Mouse (Mus musculus) midbrain, postnatal 0 days (tissue): ENCODE measurements at regions not wholly inside any gene's neighbourhood (a gene's known extent, or its start where the extent isn't known, plus 50 kb on each side); places are given as distances from the start of the nearest gene placed in this dataset.

Experiments
- ATAC-seq: fragments of 200-750 bp; cut with Nextera tagmentation; 2 replicates; pipeline ENCODE4 v1.8.0; 2017; ENCODE audit warnings: moderate number of reproducible peaks, mild to moderate bottlenecking, moderate TSS enrichment, moderate library complexity; ENCODE audit not compliant: low FRiP score
- DNase-seq: peaks from one replicate; pipeline ENCODE4 v3.0.0-alpha.2; 2015; ENCODE audit warnings: low spot score
- H3K27ac ChIP-seq: fragments of 300-500 bp; sonication (generic); 2 replicates; pipeline ENCODE4 v1.5.1; 2014; ENCODE audit warnings: low read depth, mild to moderate bottlenecking, low read length, mixed read lengths
- H3K27me3 ChIP-seq: fragments of 300-500 bp; sonication (generic); 2 replicates; pipeline ENCODE4 v1.6.1; 2014; ENCODE audit warnings: low read length, control low read depth, mixed read lengths; ENCODE audit not compliant: insufficient read depth
- H3K36me3 ChIP-seq: fragments of 300-500 bp; sonication (generic); 2 replicates; pipeline ENCODE4 v1.6.1; 2014; ENCODE audit warnings: low read length, control low read depth, mixed read lengths; ENCODE audit not compliant: insufficient read depth
- H3K4me1 ChIP-seq: fragments of 300-500 bp; sonication (generic); 2 replicates; pipeline ENCODE4 v1.6.1; 2014; ENCODE audit warnings: mild to moderate bottlenecking, control low read depth, antibody characterized with exemption, low read length, mixed read lengths; ENCODE audit not compliant: insufficient read depth
- H3K4me2 ChIP-seq: fragments of 300-500 bp; sonication (generic); 2 replicates; pipeline ENCODE4 v1.6.1; 2014; ENCODE audit warnings: low read depth, mild to moderate bottlenecking, low read length, mixed read lengths; ENCODE audit not compliant: poor library complexity, severe bottlenecking
- H3K4me3 ChIP-seq: fragments of 300-500 bp; sonication (generic); 2 replicates; pipeline ENCODE4 v1.5.1; 2014; ENCODE audit warnings: low read depth, mild to moderate bottlenecking, low read length, moderate library complexity
- H3K9ac ChIP-seq: fragments of 300-500 bp; sonication (generic); replicated peaks from 2 replicates; pipeline ENCODE4 v1.6.1; 2014; ENCODE audit warnings: mild to moderate bottlenecking, low read length, moderate library complexity, mixed read lengths; ENCODE audit not compliant: poor library complexity, severe bottlenecking
- H3K9me3 ChIP-seq: fragments of 300-500 bp; sonication (generic); 2 replicates; pipeline ENCODE4 v1.6.1; 2016; ENCODE audit warnings: low read length, control low read depth
- CTCF ChIP-seq: IDR thresholded peaks from 2 replicates; pipeline ENCODE4 v1.5.1; 2016; ENCODE audit warnings: antibody characterized with exemption, mild to moderate bottlenecking
- WGBS: fragments of 180-500 bp; shearing (Covaris S2); extraction: QIAGEN DNeasy Blood & Tissue Kit; methylation state at CpG from one replicate; pipeline ENCODE4 v1.1.7; 2014; 5-methylcytosine and 5-hydroxymethylcytosine counted together

DNA sequence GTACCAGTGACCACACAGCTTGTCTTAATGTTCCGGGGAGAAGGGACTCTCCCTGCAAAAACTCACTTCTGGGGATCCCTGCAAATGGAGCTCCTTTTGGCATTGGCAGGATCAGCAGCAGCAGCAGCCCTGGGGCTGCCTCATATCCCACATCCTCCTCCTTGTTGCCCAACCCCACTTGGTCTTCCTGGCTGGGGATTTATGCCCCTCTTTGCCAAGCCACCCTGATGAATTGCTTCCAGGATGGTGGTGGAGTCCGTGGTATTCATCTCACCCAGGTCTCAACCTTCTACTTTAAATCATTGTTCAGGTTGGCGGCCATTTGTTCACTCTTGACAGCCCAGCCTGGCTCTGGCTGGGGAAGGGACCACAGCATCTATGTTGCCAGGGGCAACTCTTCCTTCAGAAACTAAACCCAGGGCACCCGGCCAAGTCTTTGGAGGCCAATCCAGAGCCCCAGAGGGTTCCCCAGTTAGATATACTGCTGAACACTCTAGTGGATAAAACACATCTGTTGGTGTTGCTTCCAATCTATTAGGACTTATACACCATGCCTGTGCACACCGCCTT, 66.0 kb downstream of the Gm4791 start:
- WGBS = 66% methylated on average over 5 of the region's 5 CpGs
- Histone ChIP-seq H3K9ac (no peak overlapping the region), H3K4me2 (no peak overlapping the region), H3K4me1 (no peaks in the 10 kb centered on the region), H3K9me3 (no peaks in the 10 kb centered on the region), H3K4me3 (no peak overlapping the region), H3K36me3 (no peaks in the 10 kb centered on the region), H3K27ac (no peak overlapping the region), H3K27me3 (no peaks in the 10 kb centered on the region)
- TF ChIP-seq CTCF = no peak
- ATAC-seq (no peak), DNase-seq (peak; percentile 79)

- Histone ChIP-seq H3K4me3 (no peak overlapping the region), H3K4me1 (no peaks in the 10 kb centered on the region), H3K9ac (no peak overlapping the region), H3K4me2 (no peak overlapping the region), H3K36me3 (no peaks in the 10 kb centered on the region), H3K9me3 (no peaks in the 10 kb centered on the region), H3K27me3 (no peaks in the 10 kb centered on the region), H3K27ac (peak overlapping the region; percentile 55)
- no peak for TF ChIP-seq CTCF
- 18% methylated on average over 5 of the region's 5 CpGs for WGBS
- peak; percentile 42 for DNase-seq
- no peak for ATAC-seq
Observed at GRCm38 (mm10) chr9:47069436-47069835, 70.9 kb downstream of the Gm4791 start.

- H3K27me3 ChIP-seq = no peaks in the 10 kb centered on the region
- no peaks in the 10 kb centered on the region for H3K9me3 ChIP-seq
- whole genome bisulfite sequencing = 76% methylated on average over 5 of the region's 5 CpGs
- no peak overlapping the region for H3K27ac ChIP-seq
- no peak for TF ChIP-seq CTCF
- ATAC-seq (no peak), DNase-seq (no peak)
- no peak overlapping the region for H3K4me2 ChIP-seq
- H3K4me1 ChIP-seq = 0 out of 2 replicates have a peak, but pooled peaks cover 3% of the 10 kb centered on the region
- H3K9ac ChIP-seq = no peak overlapping the region
- no peaks in the 10 kb centered on the region for H3K36me3 ChIP-seq
- no peak overlapping the region for H3K4me3 ChIP-seq
Observed at GRCm38 (mm10) chr9:47070958-47071357, 72.4 kb downstream of the Gm4791 start.

DNA sequence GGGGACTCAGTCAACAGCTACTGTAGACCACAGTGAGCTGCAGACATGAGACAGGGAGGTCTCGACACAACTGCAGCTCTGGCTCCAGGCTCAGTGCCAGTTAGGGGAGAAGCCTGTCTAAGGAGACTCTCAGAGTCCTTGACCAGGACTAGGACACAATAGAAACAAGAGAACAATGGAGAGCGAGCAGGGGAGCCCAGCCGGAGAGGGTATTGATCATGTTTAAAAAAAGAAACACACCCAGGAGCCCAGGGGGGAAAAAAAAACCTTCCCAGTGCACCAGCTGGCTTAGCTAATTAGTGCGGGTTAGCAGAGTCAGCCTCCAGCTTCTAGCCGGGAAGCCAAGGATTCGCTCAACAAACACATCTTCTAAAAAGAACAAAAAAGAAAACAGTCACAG, 78.4 kb downstream of the Gm4791 start:
- Histone ChIP-seq H3K27me3 (no peaks in the 10 kb centered on the region), H3K4me1 (0 out of 2 replicates have a peak, but pooled peaks cover 3% of the 10 kb centered on the region), H3K36me3 (no peaks in the 10 kb centered on the region), H3K27ac (no peak overlapping the region), H3K4me3 (no peak overlapping the region), H3K9me3 (no peaks in the 10 kb centered on the region), H3K4me2 (no peak overlapping the region), H3K9ac (no peak overlapping the region)
- DNase-seq (no peak), ATAC-seq (no peak)
- WGBS = 18% methylated on average over 6 of the region's 6 CpGs
- TF ChIP-seq CTCF = no peak

- no peak for TF ChIP-seq CTCF
- ATAC-seq (no peak), DNase-seq (no peak)
- H3K4me3 ChIP-seq = no peak overlapping the region
- no peaks in the 10 kb centered on the region for H3K36me3 ChIP-seq
- no peaks in the 10 kb centered on the region for H3K9me3 ChIP-seq
- H3K4me1 ChIP-seq = 0 out of 2 replicates have a peak, but pooled peaks cover 3% of the 10 kb centered on the region
- WGBS = 26% methylated on average over 2 of the region's 2 CpGs
- H3K27ac ChIP-seq = no peak overlapping the region
- no peak overlapping the region for H3K9ac ChIP-seq
- no peaks in the 10 kb centered on the region for H3K27me3 ChIP-seq
- H3K4me2 ChIP-seq = no peak overlapping the region
Observed at GRCm38 (mm10) chr9:47077416-47077815, 78.9 kb downstream of the Gm4791 start.

- no peak for DNase-seq
- Histone ChIP-seq H3K9me3 (no peaks in the 10 kb centered on the region), H3K4me1 (0 out of 2 replicates have a peak, but pooled peaks cover 3% of the 10 kb centered on the region), H3K27me3 (no peaks in the 10 kb centered on the region), H3K27ac (no peak overlapping the region), H3K4me3 (no peak overlapping the region), H3K36me3 (no peaks in the 10 kb centered on the region), H3K9ac (no peak overlapping the region), H3K4me2 (no peak overlapping the region)
- no peak for TF ChIP-seq CTCF
- WGBS = 98% methylated on average over 3 of the region's 3 CpGs
- ATAC-seq = no peak
Observed at GRCm38 (mm10) chr9:47077945-47078344, 79.4 kb downstream of the Gm4791 start.
